10 mouse cellular contexts compared by ENCODE assay signal in the genomic region with DNA sequence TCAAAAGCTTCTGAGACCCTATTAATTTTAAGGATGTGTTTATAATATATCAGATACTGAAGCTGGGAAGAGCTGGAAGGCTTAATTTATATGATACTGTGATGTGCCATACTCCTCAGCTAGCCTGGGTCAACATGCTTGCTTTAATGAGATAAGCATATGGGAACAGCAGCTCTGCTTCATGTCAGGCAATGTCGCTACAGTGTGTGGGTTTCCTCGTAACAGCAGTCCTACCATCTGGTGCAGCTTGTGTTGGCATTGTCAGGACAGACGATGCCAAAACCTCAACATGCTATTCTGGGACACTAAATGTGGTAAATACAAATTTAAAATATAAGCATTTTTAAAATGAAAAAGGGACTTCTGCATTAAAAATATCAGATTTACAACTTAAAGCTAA. TPM values are rescaled to one million over a fixed set of nuclear protein-coding genes. Genes with fewer than 3 reads are reported as not detected.
DNase-seq lines count a peak whose midpoint lies in the region; ATAC-seq and TF ChIP-seq lines count a peak whose summit lies in the region.
"Had no signal": no experiment of that assay in that cellular context is flagged by ENCODE, and none has a peak within 500 bp of the region (broad histone marks: within the 10 kb centered on the region; RNA-seq: fewer than 3 reads in every experiment).

No protein-coding gene starts in this region.

- no peaks in the 10 kb centered on the region for H3K36me3 ChIP-seq in midbrain, postnatal 0 days (ENCODE audit: insufficient read depth, low read length)
- H3K36me3 ChIP-seq in midbrain, embryonic 13.5 days, result no peaks in the 10 kb centered on the region
- H3K36me3 ChIP-seq: midbrain, embryonic 12.5 days had no signal

- no peaks in the 10 kb centered on the region for H3K4me1 ChIP-seq in midbrain, postnatal 0 days (ENCODE audit: insufficient read depth, low read length)
- H3K4me1 ChIP-seq in midbrain, embryonic 13.5 days (replicated peaks), result no peaks in the 10 kb centered on the region
- H3K4me1 ChIP-seq: midbrain, embryonic 12.5 days had no signal

- no peak overlapping the region for H3K4me3 ChIP-seq in midbrain, postnatal 0 days (ENCODE audit: low read depth, low read length)
- H3K4me3 ChIP-seq in midbrain, embryonic 13.5 days (replicated peaks), result no peak overlapping the region
- H3K4me3 ChIP-seq: midbrain, embryonic 12.5 days had no signal

- no peak overlapping the region for H3K4me2 ChIP-seq in midbrain, postnatal 0 days (ENCODE audit: low read depth, low read length, poor library complexity, severe bottlenecking)
- no peak overlapping the region for H3K4me2 ChIP-seq in midbrain, embryonic 13.5 days (replicated peaks)
- H3K4me2 ChIP-seq: midbrain, embryonic 12.5 days had no signal

- no peak overlapping the region for H3K9ac ChIP-seq in midbrain, postnatal 0 days (replicated peaks; ENCODE audit: low read length, poor library complexity, severe bottlenecking)
- no peak overlapping the region for H3K9ac ChIP-seq in midbrain, embryonic 13.5 days (replicated peaks)
- H3K9ac ChIP-seq: midbrain, embryonic 12.5 days had no signal

- TF ChIP-seq CTCF in midbrain, postnatal 0 days (IDR thresholded peaks at IDR 0.05), result no peak

- no peaks in the 10 kb centered on the region for H3K9me3 ChIP-seq in midbrain, postnatal 0 days (ENCODE audit: low read length)
- H3K9me3 ChIP-seq in midbrain, embryonic 13.5 days, result no peaks in the 10 kb centered on the region
- H3K9me3 ChIP-seq: midbrain, embryonic 12.5 days had no signal

- 78% methylated on average over 3 of the region's 3 CpGs for WGBS in midbrain, postnatal 0 days
- 77% methylated on average over 3 of the region's 3 CpGs for WGBS in midbrain, embryonic 13.5 days

- ATAC-seq in midbrain, postnatal 0 days (ENCODE audit: low FRiP score), result no peak
- ATAC-seq in midbrain, embryonic 13.5 days, result no peak

- intact Hi-C loops in left cerebral cortex, postnatal 36 days (cut with DNase I), result no loop called here

- H3K27ac ChIP-seq in midbrain, postnatal 0 days (ENCODE audit: low read depth, low read length), result no peak overlapping the region
- H3K27ac ChIP-seq in midbrain, embryonic 13.5 days, result no peak overlapping the region
- H3K27ac ChIP-seq: midbrain, embryonic 12.5 days had no signal

- H3K27me3 ChIP-seq in midbrain, postnatal 0 days (ENCODE audit: insufficient read depth, low read length), result no peaks in the 10 kb centered on the region
- no peaks in the 10 kb centered on the region for H3K27me3 ChIP-seq in midbrain, embryonic 13.5 days
- H3K27me3 ChIP-seq: midbrain, embryonic 12.5 days had no signal

- peak; percentile 52 for DNase-seq in midbrain, postnatal 0 days (ENCODE audit: low spot score)
- DNase-seq in frontal cortex, postnatal 25 days (ENCODE audit: low spot score in 2 of 2), result peak; percentile 25 to 53
- peak; percentile 64 to 66 for DNase-seq in left cerebral cortex, postnatal 36 days (ENCODE audit: low spot score in 2 of 2)
- DNase-seq in adrenal gland, adult (ENCODE audit: inconsistent age in 2 of 2, low spot score in 1 of 2), result no peak
- no peak for DNase-seq in spleen, postnatal 4 days (ENCODE audit: low spot score in 2 of 2)
- no peak for DNase-seq in embryo, embryonic 9.5 days (ENCODE audit: extremely low spot score)
- no peak for DNase-seq in neural tube, embryonic 10.5 days (ENCODE audit: extremely low spot score, low spot score)
- DNase-seq: kidney, postnatal 25 days had no signal

RNA-seq across cellular contexts. Expression of a gene that starts 40.9 kb away (rescaled TPM):
- total RNA-seq in midbrain, postnatal 0 days (2014; rRNA removed), result 37.4 and 53.6 TPM in 2 replicates
- polyA plus RNA-seq in midbrain, postnatal 0 days (2015; fragmentation: Nextera tagmentation; extraction: Ambion mirVana), result 45.7 and 50.9 TPM in 2 replicates
- 67.4 and 77.3 TPM in 2 replicates for polyA plus RNA-seq in midbrain, embryonic 13.5 days (2015; fragmentation: Nextera tagmentation; extraction: Ambion mirVana)
- 100 to 1,000 TPM; 144 to 150 TPM for total RNA-seq in left cerebral cortex, postnatal 36 days (2021)

Comparison
In these comparisons a context has a peak if more than half of its experiments do, and no peak if none do; other contexts are left out.
1. DNase-seq: peak in midbrain, postnatal 0 days (single experiment), frontal cortex, postnatal 25 days (2 of 2) and left cerebral cortex, postnatal 36 days (2 of 2); none in adrenal gland, adult (0 of 2), spleen, postnatal 4 days (0 of 2), embryo, embryonic 9.5 days (single experiment) and neural tube, embryonic 10.5 days (single experiment).